Mouse (Mus musculus) limb, embryonic 14.5 days (tissue): ENCODE results near the gene Pank4. TPM values are rescaled to one million over a fixed set of nuclear protein-coding genes. Genes with fewer than 3 reads are reported as not detected.

Source experiments
- ATAC-seq: fragments of 200-750 bp; cut with Nextera tagmentation; 2 replicates; pipeline ENCODE4 v1.8.0; 2017; ENCODE audit warnings: low read depth, moderate number of reproducible peaks, moderate TSS enrichment; ENCODE audit not compliant: low FRiP score
- DNase-seq: peaks from one replicate; pipeline ENCODE4 v3.0.0-alpha.2; 2015; ENCODE audit warnings: low spot score
- H3K27ac ChIP-seq: fragments of 300-500 bp; sonication (generic); replicated peaks from 2 replicates; pipeline ENCODE4 v1.5.1; 2014; ENCODE audit warnings: low read depth, mild to moderate bottlenecking, low read length, moderate library complexity, mixed read lengths
- H3K27me3 ChIP-seq: fragments of 300-500 bp; sonication (generic); 2 replicates; pipeline ENCODE4 v1.6.1; 2014; ENCODE audit warnings: low read length, mixed read lengths; ENCODE audit not compliant: control insufficient read depth, insufficient read depth
- H3K36me3 ChIP-seq: fragments of 300-500 bp; sonication (generic); 2 replicates; pipeline ENCODE4 v1.6.1; 2014; ENCODE audit warnings: mild to moderate bottlenecking, low read length, moderate library complexity, mixed read lengths; ENCODE audit not compliant: control insufficient read depth, insufficient read depth
- H3K4me1 ChIP-seq: fragments of 300-500 bp; sonication (generic); 2 replicates; pipeline ENCODE4 v1.6.1; 2014; ENCODE audit warnings: antibody characterized with exemption, low read length, mixed read lengths; ENCODE audit not compliant: control insufficient read depth, insufficient read depth
- H3K4me2 ChIP-seq: fragments of 300-500 bp; sonication (generic); replicated peaks from 2 replicates; pipeline ENCODE4 v1.6.1; 2014; ENCODE audit warnings: low read depth, mild to moderate bottlenecking, low read length, moderate library complexity; ENCODE audit not compliant: severe bottlenecking
- H3K4me3 ChIP-seq: fragments of 300-500 bp; sonication (generic); replicated peaks from 2 replicates; pipeline ENCODE4 v1.5.1; 2014; ENCODE audit warnings: low read length
- H3K9ac ChIP-seq: fragments of 300-500 bp; sonication (generic); 2 replicates; pipeline ENCODE4 v1.6.1; 2014; ENCODE audit warnings: mild to moderate bottlenecking, low read depth, low read length, moderate library complexity; ENCODE audit not compliant: severe bottlenecking
- H3K9me3 ChIP-seq: fragments of 300-500 bp; sonication (generic); 2 replicates; pipeline ENCODE4 v1.6.1; 2016; ENCODE audit warnings: low read length; ENCODE audit not compliant: control insufficient read depth
- POLR2A ChIP-seq: fragments of 200-500 bp; IDR thresholded peaks from 2 replicates; pipeline ENCODE4 v1.8.0; 2012; ENCODE audit warnings: inconsistent platforms, mild to moderate bottlenecking, moderate library complexity, borderline replicate concordance; ENCODE audit not compliant: insufficient read depth, insufficient read length; ENCODE audit errors: extremely low read depth
- WGBS: fragments of 180-500 bp; shearing (Covaris S2); extraction: QIAGEN DNeasy Blood & Tissue Kit; methylation state at CpG from one replicate; pipeline ENCODE4 v1.1.7; 2014; 5-methylcytosine and 5-hydroxymethylcytosine counted together
- polyA plus RNA-seq, 2 experiments: library from polyadenylated mRNA; depleted of rRNA in 1 of 2; stranded (reverse) in 1 of 2; unstranded in 1 of 2; fragments of >200 nt; fragmentation: Nextera tagmentation in 1 of 2; extraction: Ambion mirVana in 1 of 2; gene quantifications; 2 replicates each; pipeline versions ENCODE4 v1.2.1 to v1.2.3; 2012 to 2014

Pank4 gene
- polyA plus RNA-seq, 2 experiments = 36.9 to 76.3 TPM

DNA sequence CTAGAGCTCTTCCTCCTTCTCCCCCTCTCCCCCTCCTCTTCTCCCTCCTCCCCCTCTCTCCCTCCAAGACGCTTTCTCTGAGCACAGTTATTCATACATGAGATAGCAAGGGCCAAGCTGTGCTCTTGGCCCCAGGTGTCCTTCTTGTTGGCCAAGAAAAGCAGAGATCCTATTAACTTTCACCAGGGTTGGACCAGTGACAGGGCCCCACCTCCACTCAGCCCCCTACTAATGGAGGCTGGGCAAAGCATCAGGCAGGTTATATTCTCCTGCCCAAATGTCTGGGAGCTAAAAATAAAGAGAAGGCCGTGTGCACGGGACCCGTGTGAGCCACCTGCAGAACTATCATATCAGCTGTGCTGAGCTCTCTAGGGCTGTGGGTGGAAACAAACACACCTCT lies 31.0 kb downstream of the Pank4 start:
- no peaks in the 10 kb centered on the region for H3K36me3 ChIP-seq
- H3K9ac ChIP-seq = no peak overlapping the region
- H3K4me2 ChIP-seq = no peak overlapping the region
- WGBS = 57% methylated on average over 4 of the region's 4 CpGs
- TF ChIP-seq POLR2A = no peak
- ATAC-seq (no peak), DNase-seq (no peak)
- no peaks in the 10 kb centered on the region for H3K27me3 ChIP-seq
- H3K27ac ChIP-seq = no peak overlapping the region
- no peaks in the 10 kb centered on the region for H3K9me3 ChIP-seq
- no peak overlapping the region for H3K4me3 ChIP-seq
- no peaks in the 10 kb centered on the region; the same call in 1 of the 2 replicates for H3K4me1 ChIP-seq

DNA sequence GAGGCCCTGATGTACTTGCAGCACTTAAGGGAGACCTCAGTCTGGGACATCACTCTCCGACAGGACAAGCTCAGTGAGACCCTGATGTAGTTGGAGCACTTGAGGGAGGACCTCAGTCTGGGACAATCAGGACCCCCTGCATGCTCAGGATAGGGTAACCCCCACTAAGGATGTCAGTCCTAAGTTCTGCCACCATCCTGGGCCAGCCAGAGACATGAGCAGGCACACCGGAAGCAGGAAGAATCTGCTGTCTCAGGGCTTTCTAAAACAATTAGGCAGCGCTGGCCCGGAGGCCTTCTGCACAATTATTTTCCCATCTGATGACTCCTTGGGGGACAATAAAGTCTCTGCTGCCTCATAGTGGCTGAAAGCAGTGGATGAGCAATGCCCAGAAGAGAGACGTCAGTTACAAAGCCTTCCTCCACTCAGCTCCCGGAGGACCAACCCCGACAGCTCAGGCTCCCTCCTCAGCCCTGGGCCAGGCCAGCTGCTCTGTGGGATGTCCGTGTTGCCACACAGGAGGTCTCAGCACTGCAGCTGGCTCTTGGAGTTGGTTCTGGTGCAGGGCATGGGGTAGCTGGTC lies 32.7 kb downstream of the Pank4 start:
- 40% methylated on average over 8 of the region's 8 CpGs for WGBS
- no peaks in the 10 kb centered on the region for H3K27me3 ChIP-seq
- H3K36me3 ChIP-seq = no peaks in the 10 kb centered on the region
- no peaks in the 10 kb centered on the region for H3K9me3 ChIP-seq
- H3K9ac ChIP-seq = no peak overlapping the region
- no peak overlapping the region for H3K4me2 ChIP-seq
- ATAC-seq (no peak), DNase-seq (no peak)
- H3K27ac ChIP-seq = no peak overlapping the region
- H3K4me1 ChIP-seq = no peaks in the 10 kb centered on the region; the same call in 1 of the 2 replicates
- TF ChIP-seq POLR2A = no peak
- no peak overlapping the region for H3K4me3 ChIP-seq

GRCm38 (mm10) chr4:154999379-154999778 lies 35.5 kb downstream of the Pank4 start:
- no peaks in the 10 kb centered on the region for H3K36me3 ChIP-seq
- H3K27me3 ChIP-seq = no peaks in the 10 kb centered on the region
- TF ChIP-seq POLR2A = no peak
- H3K4me1 ChIP-seq = no peaks in the 10 kb centered on the region
- no peak overlapping the region for H3K4me2 ChIP-seq
- 74% methylated on average over 5 of the region's 5 CpGs for WGBS
- no peaks in the 10 kb centered on the region for H3K9me3 ChIP-seq
- H3K27ac ChIP-seq = no peak overlapping the region
- no peak for ATAC-seq
- H3K4me3 ChIP-seq = no peak overlapping the region
- no peak for DNase-seq
- H3K9ac ChIP-seq = no peak overlapping the region

- Histone ChIP-seq H3K4me2 (no peak overlapping the region), H3K9ac (no peak overlapping the region), H3K9me3 (no peaks in the 10 kb centered on the region), H3K4me1 (no peaks in the 10 kb centered on the region), H3K36me3 (no peaks in the 10 kb centered on the region), H3K27ac (no peak overlapping the region), H3K4me3 (no peak overlapping the region), H3K27me3 (no peaks in the 10 kb centered on the region)
- DNase-seq (no peak), ATAC-seq (no peak)
- no peak for TF ChIP-seq POLR2A
- WGBS = 89% methylated on average over 3 of the region's 3 CpGs
Observed at GRCm38 (mm10) chr4:155005278-155005677, 41.4 kb downstream of the Pank4 start.

DNA sequence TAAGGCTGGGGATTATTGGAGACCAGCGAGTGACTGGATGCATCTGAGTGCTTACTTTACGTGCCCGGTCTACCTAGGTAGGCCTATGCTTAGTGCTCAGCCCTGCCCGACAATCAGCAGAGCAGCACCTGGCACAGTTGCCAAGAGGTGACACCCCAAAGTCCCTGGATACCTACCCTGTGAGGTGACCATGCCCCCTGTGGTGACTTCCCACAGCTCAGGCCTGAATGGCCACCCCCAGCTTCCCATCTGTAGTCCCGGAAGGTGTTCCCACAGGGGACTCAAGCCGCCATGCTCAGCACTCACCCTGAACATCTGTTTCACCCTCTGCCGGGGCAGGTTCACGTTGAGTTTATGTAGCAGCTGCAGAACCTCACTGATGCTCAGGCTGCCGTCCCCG lies 42.4 kb downstream of the Pank4 start:
- no peak for DNase-seq
- 40% methylated on average over 10 of the region's 10 CpGs for WGBS
- no peak overlapping the region for H3K9ac ChIP-seq
- no peaks in the 10 kb centered on the region for H3K9me3 ChIP-seq
- H3K27ac ChIP-seq = no peak overlapping the region
- no peaks in the 10 kb centered on the region for H3K27me3 ChIP-seq
- no peak overlapping the region for H3K4me2 ChIP-seq
- H3K4me1 ChIP-seq = no peaks in the 10 kb centered on the region
- no peak overlapping the region for H3K4me3 ChIP-seq
- TF ChIP-seq POLR2A = no peak
- no peak for ATAC-seq
- no peaks in the 10 kb centered on the region for H3K36me3 ChIP-seq

- no peaks in the 10 kb centered on the region for H3K4me1 ChIP-seq
- ATAC-seq = no peak
- no peak overlapping the region for H3K9ac ChIP-seq
- H3K27me3 ChIP-seq = no peaks in the 10 kb centered on the region
- no peak overlapping the region for H3K27ac ChIP-seq
- H3K4me2 ChIP-seq = no peak overlapping the region
- no peaks in the 10 kb centered on the region for H3K36me3 ChIP-seq
- TF ChIP-seq POLR2A = no peak
- no peak for DNase-seq
- H3K4me3 ChIP-seq = no peak overlapping the region
- H3K9me3 ChIP-seq = no peaks in the 10 kb centered on the region
- WGBS = 83% methylated on average over 3 of the region's 3 CpGs
Observed at GRCm38 (mm10) chr4:155007641-155008040, 43.7 kb downstream of the Pank4 start.
